Mouse (Mus musculus): Measurements from ENCODE around the gene Tmem132c.

DNA sequence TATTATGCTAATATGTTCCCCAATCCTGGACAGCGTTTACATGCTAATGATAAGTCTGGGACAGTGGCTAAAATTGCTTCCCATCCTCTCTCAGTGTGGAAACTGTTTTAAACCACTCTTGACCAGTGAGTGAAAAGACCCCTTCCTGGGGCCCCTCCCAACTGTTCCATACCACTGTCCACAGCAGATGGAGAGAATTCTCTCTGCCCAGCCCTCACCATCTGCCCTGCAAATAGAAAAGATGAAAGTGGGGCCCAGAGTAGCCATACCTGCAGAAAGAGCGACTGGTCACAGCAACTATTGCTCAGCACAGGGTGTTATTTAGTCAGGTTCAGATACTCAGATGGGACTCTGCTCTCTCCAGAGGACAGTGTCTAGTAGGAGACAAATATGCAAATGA, 306.5 kb downstream of the Tmem132c start:
- no peak for TF ChIP-seq CTCF (IDR thresholded peaks at IDR 0.05; ENCODE audit: borderline replicate concordance, extremely low read depth, insufficient read depth, insufficient read length)
- no peak for TF ChIP-seq POLR2A (IDR thresholded peaks at IDR 0.05; ENCODE audit: borderline replicate concordance, extremely low read depth, insufficient read depth, insufficient read length, poor library complexity, severe bottlenecking)
